Mouse (Mus musculus): ENCODE measurements around the gene Sp2. TPM values are rescaled to one million over a fixed set of nuclear protein-coding genes. Genes with fewer than 3 reads are reported as not detected.

The Sp2 gene
- total RNA-seq, 1 experiment = 5.4 TPM

- TF ChIP-seq CHD2 (IDR thresholded peaks at IDR 0.05; ENCODE audit: low read depth, low read length) (no peak), ZC3H11A (IDR thresholded peaks at IDR 0.05; ENCODE audit: borderline replicate concordance, low read depth, low read length) (no peak), ZNF384 (IDR thresholded peaks at IDR 0.05; ENCODE audit: low read depth, low read length) (no peak), MAFK (IDR thresholded peaks at IDR 0.05; ENCODE audit: insufficient read depth, low read depth, low read length) (no peak), HCFC1 (IDR thresholded peaks at IDR 0.05; ENCODE audit: borderline replicate concordance, insufficient read depth, low read length) (no peak)
- in situ Hi-C loops (cut with MboI; ENCODE audit: low sequenced_read_pairs in 2 of 2, unreplicated experiment in 2 of 2) = no loop called here
- Histone ChIP-seq H3K9me3 (ENCODE audit: control insufficient read depth, insufficient read depth, low read depth, low read length) (no peaks in the 10 kb centered on the region), H3K4me3 (ENCODE audit: insufficient read depth in 1 of 2, low read depth in 1 of 2, low read length in 2 of 2, poor library complexity in 1 of 2, severe bottlenecking in 1 of 2) (no peak overlapping the region), H3K36me3 (ENCODE audit: control insufficient read depth, insufficient read depth, low read length, poor library complexity, severe bottlenecking) (no peaks in the 10 kb centered on the region), H3K9ac (ENCODE audit: insufficient read depth, low read depth, low read length, poor library complexity, severe bottlenecking) (no peak overlapping the region), H3K27ac (ENCODE audit: insufficient read depth, low read depth, low read length, poor library complexity, severe bottlenecking) (no peak overlapping the region), H3K4me1 (ENCODE audit: control insufficient read depth in 2 of 2, insufficient read depth in 2 of 2, low read length in 2 of 2, poor library complexity in 1 of 2) (peaks cover 4 to 24% of the 10 kb centered on the region in 2 experiments; a peak in 3 of 4 replicates)
- DNase-seq (ENCODE audit: low read depth, low spot score) = no peak
Observed at GRCm38 (mm10) chr11:96992722-96993311, 10.1 kb upstream of the Sp2 start.

DNA sequence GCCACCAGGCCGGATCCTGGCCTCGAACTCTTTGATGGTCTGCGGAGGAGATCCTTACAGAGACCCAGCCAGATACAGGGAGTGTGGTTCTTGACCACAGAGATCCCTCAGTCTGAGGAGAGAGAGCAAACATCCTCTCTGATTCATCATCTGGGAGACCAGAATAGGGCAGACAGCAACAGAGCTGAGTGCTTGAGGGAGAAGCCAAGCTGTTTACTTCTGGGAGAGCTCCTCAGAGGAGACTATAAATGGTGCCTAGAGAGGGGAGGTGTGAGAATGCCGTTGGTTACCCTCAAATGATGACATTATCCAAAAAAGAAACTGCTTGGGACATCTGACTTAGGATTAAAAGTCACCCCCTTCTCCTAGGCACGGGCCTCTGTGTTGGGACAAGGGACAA, 8.7 kb upstream of the Sp2 start:
- no peak for DNase-seq (ENCODE audit: low read depth, low spot score)
- Histone ChIP-seq H3K9ac (ENCODE audit: insufficient read depth, low read depth, low read length, poor library complexity, severe bottlenecking) (no peak overlapping the region), H3K36me3 (ENCODE audit: control insufficient read depth, insufficient read depth, low read length, poor library complexity, severe bottlenecking) (no peaks in the 10 kb centered on the region), H3K9me3 (ENCODE audit: control insufficient read depth, insufficient read depth, low read depth, low read length) (no peaks in the 10 kb centered on the region), H3K4me3 (ENCODE audit: insufficient read depth in 1 of 2, low read depth in 1 of 2, low read length in 2 of 2, poor library complexity in 1 of 2, severe bottlenecking in 1 of 2) (no peak overlapping the region), H3K27ac (ENCODE audit: insufficient read depth, low read depth, low read length, poor library complexity, severe bottlenecking) (no peak overlapping the region), H3K4me1 (ENCODE audit: control insufficient read depth in 2 of 2, insufficient read depth in 2 of 2, low read length in 2 of 2, poor library complexity in 1 of 2) (peaks cover 0 to 28% of the 10 kb centered on the region in 2 experiments; a peak in 2 of 4 replicates)
- TF ChIP-seq MAFK (IDR thresholded peaks at IDR 0.05; ENCODE audit: insufficient read depth, low read depth, low read length) (no peak), ZNF384 (IDR thresholded peaks at IDR 0.05; ENCODE audit: low read depth, low read length) (no peak), HCFC1 (IDR thresholded peaks at IDR 0.05; ENCODE audit: borderline replicate concordance, insufficient read depth, low read length) (no peak), ZC3H11A (IDR thresholded peaks at IDR 0.05; ENCODE audit: borderline replicate concordance, low read depth, low read length) (no peak), CHD2 (IDR thresholded peaks at IDR 0.05; ENCODE audit: low read depth, low read length) (no peak)
- in situ Hi-C loops (cut with MboI; ENCODE audit: low sequenced_read_pairs in 2 of 2, unreplicated experiment in 2 of 2) = no loop called here

GRCm38 (mm10) chr11:96987873-96988655, 5.3 kb upstream of the Sp2 start:
- TF ChIP-seq ZNF384 (IDR thresholded peaks at IDR 0.05; ENCODE audit: low read depth, low read length) = no peak
- no peak for TF ChIP-seq CHD2 (IDR thresholded peaks at IDR 0.05; ENCODE audit: low read depth, low read length)
- peak; percentile 37; the same call in 1 of the 2 replicates for TF ChIP-seq MAFK (IDR thresholded peaks at IDR 0.05; ENCODE audit: insufficient read depth, low read depth, low read length)
- TF ChIP-seq HCFC1 (IDR thresholded peaks at IDR 0.05; ENCODE audit: borderline replicate concordance, insufficient read depth, low read length) = no peak
- H3K9ac ChIP-seq (ENCODE audit: insufficient read depth, low read depth, low read length, poor library complexity, severe bottlenecking) = peak overlapping the region; percentile 42
- peak overlapping the region; percentile 1; the same call in 1 of the 2 replicates for H3K27ac ChIP-seq (ENCODE audit: insufficient read depth, low read depth, low read length, poor library complexity, severe bottlenecking)
- H3K4me3 ChIP-seq (ENCODE audit: insufficient read depth in 1 of 2, low read depth in 1 of 2, low read length in 2 of 2, poor library complexity in 1 of 2, severe bottlenecking in 1 of 2) = peak overlapping the region; percentile 38 to 56
- peaks cover 0 to 20% of the 10 kb centered on the region in 2 experiments; a peak in 2 of 4 replicates for H3K4me1 ChIP-seq (ENCODE audit: control insufficient read depth in 2 of 2, insufficient read depth in 2 of 2, low read length in 2 of 2, poor library complexity in 1 of 2)
- H3K9me3 ChIP-seq (ENCODE audit: control insufficient read depth, insufficient read depth, low read depth, low read length) = no peaks in the 10 kb centered on the region
- no peaks in the 10 kb centered on the region for H3K36me3 ChIP-seq (ENCODE audit: control insufficient read depth, insufficient read depth, low read length, poor library complexity, severe bottlenecking)
- DNase-seq (ENCODE audit: low read depth, low spot score) = no peak
- in situ Hi-C loops (cut with MboI; ENCODE audit: low sequenced_read_pairs in 2 of 2, unreplicated experiment in 2 of 2) = no loop called here

GRCm38 (mm10) chr11:96986463-96986862, 3.7 kb upstream of the Sp2 start:
- Histone ChIP-seq H3K9me3 (ENCODE audit: control insufficient read depth, insufficient read depth, low read depth, low read length) (no peaks in the 10 kb centered on the region), H3K9ac (ENCODE audit: insufficient read depth, low read depth, low read length, poor library complexity, severe bottlenecking) (no peak overlapping the region), H3K4me3 (ENCODE audit: insufficient read depth in 1 of 2, low read depth in 1 of 2, low read length in 2 of 2, poor library complexity in 1 of 2, severe bottlenecking in 1 of 2) (no peak overlapping the region), H3K36me3 (ENCODE audit: control insufficient read depth, insufficient read depth, low read length, poor library complexity, severe bottlenecking) (no peaks in the 10 kb centered on the region), H3K27ac (ENCODE audit: insufficient read depth, low read depth, low read length, poor library complexity, severe bottlenecking) (no peak overlapping the region), H3K4me1 (ENCODE audit: control insufficient read depth in 2 of 2, insufficient read depth in 2 of 2, low read length in 2 of 2, poor library complexity in 1 of 2) (peaks cover 0 to 21% of the 10 kb centered on the region in 2 experiments; a peak in 2 of 4 replicates)
- TF ChIP-seq ZC3H11A (IDR thresholded peaks at IDR 0.05; ENCODE audit: borderline replicate concordance, low read depth, low read length) (no peak), HCFC1 (IDR thresholded peaks at IDR 0.05; ENCODE audit: borderline replicate concordance, insufficient read depth, low read length) (no peak), ZNF384 (IDR thresholded peaks at IDR 0.05; ENCODE audit: low read depth, low read length) (no peak), MAFK (IDR thresholded peaks at IDR 0.05; ENCODE audit: insufficient read depth, low read depth, low read length) (no peak), CHD2 (IDR thresholded peaks at IDR 0.05; ENCODE audit: low read depth, low read length) (no peak)
- DNase-seq (ENCODE audit: low read depth, low spot score) = no peak
- in situ Hi-C loops (cut with MboI; ENCODE audit: low sequenced_read_pairs in 2 of 2, unreplicated experiment in 2 of 2) = no loop called here

Measured in ES-E14 (cell line).